Mouse (Mus musculus) adrenal gland, postnatal 14 days (tissue): ENCODE data around the gene Ear6. TPM values are rescaled to one million over a fixed set of nuclear protein-coding genes. Genes with fewer than 3 reads are reported as not detected.

Experiments used
- DNase-seq: peaks from one replicate; pipeline ENCODE4 v3.0.0; 2021; ENCODE audit warnings: mixed read lengths
- microRNA-seq, 2 experiments: library from miRNA; unstranded; fragments of <30 nt; microRNA quantifications; one replicate each; pipeline ENCODE4 v1.2.0; 2021
- total RNA-seq: library from RNA; stranded (reverse); gene quantifications from 2 replicates; pipeline ENCODE4 v1.2.3, GENCODE M21; 2021

The Ear6 gene
- total RNA-seq, 1 experiment from 2014 or later, result 0.67 TPM

- DNase-seq, result no peak
Observed at GRCm38 (mm10) chr14:51895071-51895470, 41.6 kb downstream of the Ear6 start.

DNA sequence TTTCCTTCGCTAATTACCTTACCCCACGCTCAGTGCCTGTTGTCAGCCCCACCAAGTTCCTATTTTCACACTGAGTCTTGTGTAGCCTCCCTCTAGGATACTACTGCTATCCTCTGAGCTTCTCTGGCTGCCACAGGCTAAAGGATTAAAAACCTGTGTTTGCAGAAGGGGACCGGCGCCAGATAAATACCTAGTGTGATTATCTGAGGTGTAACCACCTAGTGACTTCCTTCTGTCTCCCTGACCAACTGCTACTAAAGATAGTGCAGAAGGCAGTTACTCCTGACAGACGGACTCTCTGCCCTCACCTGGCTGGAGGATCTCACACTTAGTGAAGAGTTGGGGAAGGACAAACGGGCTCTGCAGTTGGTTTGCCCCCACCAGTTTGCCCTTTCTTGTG, 42.5 kb downstream of the Ear6 start:
- DNase-seq, result no peak

- DNase-seq, result no peak
Observed at GRCm38 (mm10) chr14:51896539-51897170, 43.2 kb downstream of the Ear6 start.

GRCm38 (mm10) chr14:51899351-51899750, 45.9 kb downstream of the Ear6 start:
- DNase-seq, result no peak

GRCm38 (mm10) chr14:51902806-51903710, 49.6 kb downstream of the Ear6 start:
- peak; percentile 89 for DNase-seq

DNA sequence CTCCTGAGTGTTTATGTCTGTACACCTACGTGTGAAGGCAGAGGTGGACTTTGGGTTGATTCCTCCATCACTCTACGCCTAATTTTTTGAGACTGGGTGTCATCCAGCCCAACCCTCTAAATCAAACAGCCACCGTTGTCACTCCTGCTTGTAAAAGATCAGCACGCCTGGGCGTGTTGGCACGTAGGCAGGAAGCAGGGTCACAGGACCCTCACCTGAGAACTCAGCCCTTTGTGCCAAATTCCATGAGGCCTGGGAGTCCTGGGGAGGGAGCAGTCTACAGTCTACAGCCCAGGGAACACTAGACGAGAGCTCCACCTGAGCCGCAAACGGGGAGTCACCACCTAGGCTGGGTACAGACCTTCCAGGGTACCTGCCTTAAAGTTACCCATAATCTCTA, 50.3 kb downstream of the Ear6 start:
- DNase-seq, result no peak

Small RNAs within 50 kb of the gene (microRNA-seq; reads per million reads assigned to microRNA genes)
- gene Gm27375, result 0 reads per million in 2 experiments

Other genes starting within 250 kb of the Ear6 start
- not detected in 2 replicates for gene Gm17078, start 242.4 kb upstream of the Ear6 start, total RNA-seq
- gene Gm4181, start 218.0 kb upstream of the Ear6 start, total RNA-seq, result not detected in 2 replicates
- gene Gm17079, start 158.2 kb upstream of the Ear6 start, total RNA-seq, result not detected in 2 replicates
- gene Gm5800, start 136.5 kb upstream of the Ear6 start, total RNA-seq, result not detected in 2 replicates
- gene Ang4, start 80.1 kb upstream of the Ear6 start, total RNA-seq, result not detected in 2 replicates
- not detected in 2 replicates for gene AY358078, start 53.7 kb upstream of the Ear6 start, total RNA-seq
- 37.1 and 39.0 TPM in 2 replicates for gene Mettl17, start 31.1 kb downstream of the Ear6 start, total RNA-seq
- 0.63 and 0.64 TPM in 2 replicates for gene Slc39a2, start 39.2 kb downstream of the Ear6 start, total RNA-seq
- gene Ndrg2, start 60.5 kb downstream of the Ear6 start, total RNA-seq, result 314 and 338 TPM in 2 replicates
- gene Tppp2, start 64.7 kb downstream of the Ear6 start, total RNA-seq, result not detected in 2 replicates
- gene Rnase13, start 69.1 kb downstream of the Ear6 start, total RNA-seq, result not detected in 2 replicates
- gene Arhgef40, start 131.0 kb downstream of the Ear6 start, total RNA-seq, result 49.5 and 61.3 TPM in 2 replicates
- 3.7 and 4.4 TPM in 2 replicates for gene Tmem253, start 162.0 kb downstream of the Ear6 start, total RNA-seq
- 56.5 and 63.7 TPM in 2 replicates for gene Zfp219, start 167.0 kb downstream of the Ear6 start, total RNA-seq
- gene Olfr221, start 188.8 kb downstream of the Ear6 start, total RNA-seq, result not detected in 2 replicates